Mouse (Mus musculus): Measurements from ENCODE around the gene Appbp2. TPM values are rescaled to one million over a fixed set of nuclear protein-coding genes. Genes with fewer than 3 reads are reported as not detected.

Appbp2 gene
- 24.7 TPM in 2 replicates for polyA plus RNA-seq (2021; fragmentation: Nextera tagmentation)
- long read RNA-seq, experiment 1, full-length matches to known transcripts = 141 of 179 reads
- long read RNA-seq, experiment 1, partial matches to known transcripts = 17 of 179 reads
- long read RNA-seq, experiment 1, other reads (novel, unspliced or antisense) = 21 of 179 reads
- long read RNA-seq, experiment 2, full-length matches to known transcripts = 347 of 390 reads
- long read RNA-seq, experiment 2, partial matches to known transcripts = 32 of 390 reads
- long read RNA-seq, experiment 2, other reads (novel, unspliced or antisense) = 11 of 390 reads

DNA sequence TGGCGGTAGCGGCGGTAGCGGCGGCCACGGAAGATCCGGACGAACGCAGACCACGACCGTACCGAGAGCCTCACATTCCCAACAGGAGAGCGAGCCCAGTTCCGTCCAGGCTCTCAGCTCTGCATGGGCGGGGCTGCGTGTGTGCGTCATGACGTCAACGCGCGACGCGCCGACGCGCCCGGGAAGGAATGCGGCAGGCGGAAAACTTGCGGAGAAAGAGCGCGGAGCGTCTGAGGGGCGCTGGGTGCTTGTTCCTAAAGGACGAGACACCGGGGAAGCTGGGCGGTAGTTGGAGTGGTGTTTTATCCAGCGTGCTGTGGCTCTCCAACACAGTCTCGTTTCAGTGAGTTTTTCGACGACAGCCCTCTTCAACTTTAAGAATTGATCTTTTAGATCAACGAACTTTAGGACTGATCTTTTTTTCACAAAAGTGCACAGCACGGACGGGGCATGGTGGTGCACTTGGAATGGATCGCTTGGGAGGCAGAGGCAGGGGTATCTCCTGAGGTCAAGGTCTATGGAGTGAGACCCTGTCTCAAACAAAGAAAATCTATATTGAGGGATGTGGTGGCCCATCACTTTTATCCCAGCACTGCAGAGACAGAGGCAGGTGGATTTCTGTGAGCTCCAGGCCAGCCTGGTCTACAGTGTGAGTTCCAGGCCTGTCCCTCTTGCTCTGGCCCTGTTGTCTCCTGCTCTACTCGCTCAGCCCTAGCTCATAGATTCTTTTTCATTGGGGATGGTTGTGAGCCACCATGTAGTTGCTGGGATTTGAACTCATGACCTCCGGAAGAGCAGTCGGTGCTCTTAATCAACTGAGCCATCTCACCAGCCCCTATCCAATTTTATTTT lies at the start of gene Appbp2:
Gene Appbp2, minus strand, starts transcription at position 141 of the 852 bp plus-strand sequence.

GRCm38 (mm10) chr11:85170058-85170740 lies 64.7 kb downstream of the Appbp2 start, which contains the start of gene 1700125H20Rik:
Gene 1700125H20Rik (plus strand): TSS chr11:85170404.

GRCm38 (mm10) chr11:85139581-85140540 lies 95.1 kb downstream of the Appbp2 start, which contains the start of gene Usp32:
Gene Usp32 (minus strand): TSS chr11:85140161.

Other genes starting within 250 kb of the Appbp2 start
- 8.8 and 9.3 TPM in 2 replicates for gene Usp32, start 95.0 kb downstream of the Appbp2 start, polyA plus RNA-seq (2021; fragmentation: Nextera tagmentation)
- gene 1700125H20Rik, start 64.7 kb downstream of the Appbp2 start, polyA plus RNA-seq (2021; fragmentation: Nextera tagmentation) = 0.30 and 0.54 TPM in 2 replicates
- gene Ppm1d, start 76.1 kb upstream of the Appbp2 start, polyA plus RNA-seq (2021; fragmentation: Nextera tagmentation) = 9.2 and 9.9 TPM in 2 replicates
- gene Bcas3, start 118.0 kb upstream of the Appbp2 start, polyA plus RNA-seq (2021; fragmentation: Nextera tagmentation) = 27.6 and 29.2 TPM in 2 replicates

Data from layer of hippocampus, adult 6 months (tissue).